Mouse (Mus musculus) erythroblast, embryonic 14.5 days (primary cell): Measurements from ENCODE around the gene Fbxl17.

ENCODE experiments used
- GATA1 ChIP-seq: IDR thresholded peaks from 2 replicates; pipeline ENCODE4 v1.6.1; 2012; ENCODE audit warnings: low read length, inconsistent platforms, mixed read lengths
- TAL1 ChIP-seq: IDR thresholded peaks from 3 replicates; pipeline ENCODE4 v1.6.1; 2012; ENCODE audit warnings: low read length, inconsistent platforms, mixed read lengths

DNA sequence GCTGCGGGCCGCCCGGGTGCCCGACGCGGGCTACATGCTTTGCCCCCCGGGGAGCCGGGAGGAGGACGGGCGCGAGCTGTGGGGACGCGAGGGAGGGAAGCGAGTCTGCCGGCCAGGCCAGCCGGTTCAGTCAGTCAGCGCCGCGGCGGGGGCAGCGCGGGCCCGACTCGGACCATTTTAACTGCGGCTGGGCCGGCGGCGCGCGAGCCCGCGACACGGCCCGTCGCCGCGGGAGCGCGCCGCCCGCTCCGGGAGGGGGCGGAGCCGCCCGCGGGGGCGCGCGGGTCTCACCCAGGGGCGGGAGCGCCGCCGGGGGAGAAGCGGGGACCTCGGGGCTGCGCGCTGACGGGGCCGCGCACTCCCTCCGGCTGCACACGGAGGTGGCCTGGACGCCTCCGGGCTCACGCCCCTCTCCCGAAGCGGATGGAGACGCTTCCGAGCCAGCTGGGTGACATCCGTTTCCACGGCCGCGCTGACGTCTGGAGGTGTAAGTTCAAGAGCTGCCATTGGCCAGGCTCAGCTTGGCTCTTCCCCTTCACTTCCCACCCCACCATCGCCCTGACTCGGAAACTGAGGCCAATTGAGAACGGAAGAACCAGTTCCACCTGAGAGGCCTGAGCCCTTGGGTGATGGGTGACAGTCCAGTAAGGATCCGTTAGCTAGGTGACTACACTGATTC is 478 bp upstream of the Fbxl17 start:
- TF ChIP-seq GATA1 (no peak), TAL1 (no peak)
